Mouse (Mus musculus) lung, postnatal 14 days (tissue): Measurements from ENCODE around the gene Xlr3b.
"Not testable (repeated sequence)": the region's sequence is repeated elsewhere in the genome, so short reads cannot be mapped to it uniquely, and the experiment has no call there.

ENCODE experiments used
- DNase-seq: peaks from one replicate; pipeline ENCODE4 v3.0.0; 2021

The Xlr3b gene

GRCm38 (mm10) chrX:73191934-73192333, at the start of gene Xlr3b:
TSS of gene Xlr3b (plus strand) at chrX:73192207.
- DNase-seq, result peak; percentile 7

- DNase-seq, result not testable (repeated sequence)
These were observed 48.8 kb upstream of the Xlr3b start for GRCm38 (mm10) chrX:73143218-73143618.

GRCm38 (mm10) chrX:73148496-73148895, 43.5 kb upstream of the Xlr3b start, which contains the start of gene Xlr5b:
TSS of gene Xlr5b (plus strand) at chrX:73148796.
- not testable (repeated sequence) for DNase-seq

GRCm38 (mm10) chrX:73149350-73149749, 42.7 kb upstream of the Xlr3b start, which contains the start of gene DXBay18:
TSS of gene DXBay18 (minus strand) at chrX:73149450.
- not testable (repeated sequence) for DNase-seq

- DNase-seq, result not testable (repeated sequence)
These were observed 15.1 kb upstream of the Xlr3b start, which contains the start of gene Spin2d for GRCm38 (mm10) chrX:73176889-73177288. TSS of gene Spin2d (minus strand) at chrX:73176989.

GRCm38 (mm10) chrX:73213819-73214564, 22.0 kb downstream of the Xlr3b start, which contains the start of gene Xlr4b:
TSS of gene Xlr4b (plus strand) at chrX:73214333.
- not testable (repeated sequence) for DNase-seq

- no peak for DNase-seq
These were observed 33.4 kb downstream of the Xlr3b start for GRCm38 (mm10) chrX:73225365-73225764.

- peak; percentile 77 for DNase-seq
These were observed 36.1 kb downstream of the Xlr3b start, which contains the start of gene F8a for GRCm38 (mm10) chrX:73227914-73228605. TSS of gene F8a (plus strand) at chrX:73228291.

- DNase-seq, result peak; percentile 47
These were observed 36.7 kb downstream of the Xlr3b start for GRCm38 (mm10) chrX:73228606-73229214.

GRCm38 (mm10) chrX:73229288-73229687, 37.3 kb downstream of the Xlr3b start:
- DNase-seq, result no peak

- not testable (repeated sequence) for DNase-seq
These were observed 50.9 kb downstream of the Xlr3b start, which contains the start of gene Xlr4c for GRCm38 (mm10) chrX:73242821-73243325. TSS of gene Xlr4c (minus strand) at chrX:73243130.
